Mouse (Mus musculus) liver, postnatal 0 days (tissue): ENCODE data around the gene Sec23b. TPM values are rescaled to one million over a fixed set of nuclear protein-coding genes. Genes with fewer than 3 reads are reported as not detected.
A peak's percentile ranks its signal among the peaks of the same experiment; 100 is the strongest.

Experiments used
- ATAC-seq: fragments of 200-750 bp; cut with Nextera tagmentation; 2 replicates; pipeline ENCODE4 v1.8.0; 2017; ENCODE audit warnings: mild to moderate bottlenecking, moderate library complexity
- DNase-seq: peaks from one replicate; pipeline ENCODE4 v3.0.0-alpha.2; 2016
- H3K27ac ChIP-seq: fragments of 300-500 bp; sonication (generic); 2 replicates; pipeline ENCODE4 v1.5.1; 2014; ENCODE audit warnings: antibody characterized with exemption, moderate library complexity, mild to moderate bottlenecking, low read depth
- H3K27me3 ChIP-seq: fragments of 300-500 bp; sonication (generic); 2 replicates; pipeline ENCODE4 v1.6.1; 2014; ENCODE audit warnings: low read length, control low read depth, mixed read lengths; ENCODE audit not compliant: insufficient read depth
- H3K36me3 ChIP-seq: fragments of 300-500 bp; sonication (generic); replicated peaks from 2 replicates; pipeline ENCODE4 v1.6.1; 2014; ENCODE audit warnings: mild to moderate bottlenecking, control low read depth, low read length, moderate library complexity, mixed read lengths; ENCODE audit not compliant: insufficient read depth
- H3K4me1 ChIP-seq: fragments of 300-500 bp; sonication (generic); 2 replicates; pipeline ENCODE4 v1.6.1; 2014; ENCODE audit warnings: antibody characterized with exemption, mild to moderate bottlenecking, control low read depth; ENCODE audit not compliant: insufficient read depth
- H3K4me2 ChIP-seq: fragments of 300-500 bp; sonication (generic); 2 replicates; pipeline ENCODE4 v1.6.1; 2014; ENCODE audit warnings: low read depth, mild to moderate bottlenecking, low read length, moderate library complexity, mixed read lengths
- H3K4me3 ChIP-seq: fragments of 300-500 bp; sonication (generic); 2 replicates; pipeline ENCODE4 v1.5.1; 2014; ENCODE audit warnings: low read depth, low read length
- H3K9ac ChIP-seq: fragments of 300-500 bp; sonication (generic); replicated peaks from 2 replicates; pipeline ENCODE4 v1.6.1; 2014; ENCODE audit warnings: mild to moderate bottlenecking, moderate library complexity
- H3K9me3 ChIP-seq: fragments of 300-500 bp; sonication (generic); 2 replicates; pipeline ENCODE4 v1.6.1; 2016; ENCODE audit warnings: mild to moderate bottlenecking, control low read depth, low read length, mixed read lengths
- CTCF ChIP-seq: sonication (generic); IDR thresholded peaks from 2 replicates; pipeline ENCODE4 v1.5.1; 2016; ENCODE audit warnings: antibody characterized with exemption, low read depth
- EP300 ChIP-seq: IDR thresholded peaks from 2 replicates; pipeline ENCODE4 v1.6.1; 2016; ENCODE audit warnings: antibody characterized with exemption, low read depth, mild to moderate bottlenecking
- WGBS: fragments of 180-500 bp; shearing (Covaris S2); extraction: QIAGEN DNeasy Blood & Tissue Kit; methylation state at CpG from one replicate; pipeline ENCODE4 v1.1.7; 2014; ENCODE audit not compliant: insufficient replicate concordance; 5-methylcytosine and 5-hydroxymethylcytosine counted together
- polyA plus RNA-seq: library from polyadenylated mRNA; unstranded; fragments of >200 nt; fragmentation: Nextera tagmentation; extraction: Ambion mirVana; gene quantifications from 2 replicates; pipeline ENCODE4 v1.2.1, GENCODE M21; 2015

Gene Sec23b
- polyA plus RNA-seq, 1 experiment from 2014 or later: 30.9 TPM

- DNase-seq (no peak), ATAC-seq (no peak)
- Histone ChIP-seq H3K4me1 (peaks cover 14% of the 10 kb centered on the region), H3K4me2 (no peak overlapping the region), H3K36me3 (no peaks in the 10 kb centered on the region), H3K4me3 (no peak overlapping the region), H3K27ac (no peak overlapping the region), H3K9ac (no peak overlapping the region), H3K27me3 (no peaks in the 10 kb centered on the region), H3K9me3 (no peaks in the 10 kb centered on the region)
- no peak for TF ChIP-seq CTCF
- TF ChIP-seq EP300: no peak
- 55% methylated on average over 2 of the region's 2 CpGs for WGBS
Observed at GRCm38 (mm10) chr2:144598006-144598405, 42.0 kb downstream of the Sec23b start.

- DNase-seq (peak; percentile 92), ATAC-seq (peak; percentile 98)
- Histone ChIP-seq H3K9ac (peak within 1 kb of the TSS; percentile 81), H3K4me1 (peaks cover 7% of the 10 kb centered on the region), H3K4me3 (peak within 1 kb of the TSS; percentile 76), H3K9me3 (no peaks in the 10 kb centered on the region), H3K27ac (peak within 1 kb of the TSS; percentile 62; the same call in 1 of the 2 replicates), H3K4me2 (peak within 1 kb of the TSS; percentile 94), H3K27me3 (no peaks in the 10 kb centered on the region), H3K36me3 (no peaks in the 10 kb centered on the region)
- TF ChIP-seq CTCF (peak; percentile 94), EP300 (no peak)
- 2% methylated on average over 50 of the region's 50 CpGs for WGBS
Observed at GRCm38 (mm10) chr2:144599831-144600687, 44.0 kb downstream of the Sec23b start, which contains the start of gene Dtd1. Gene Dtd1, plus strand, starts transcription at chr2:144599897.

GRCm38 (mm10) chr2:144601576-144601975, 45.5 kb downstream of the Sec23b start:
- 78% methylated on average over 1 of the region's 1 CpGs for WGBS

GRCm38 (mm10) chr2:144613956-144614355, 57.9 kb downstream of the Sec23b start:
- no peaks in the 10 kb centered on the region for H3K9me3 ChIP-seq
- TF ChIP-seq EP300 (no peak), CTCF (no peak)
- H3K9ac ChIP-seq: no peak overlapping the region
- H3K4me3 ChIP-seq: no peak overlapping the region
- no peaks in the 10 kb centered on the region for H3K36me3 ChIP-seq
- no peaks in the 10 kb centered on the region for H3K27me3 ChIP-seq
- WGBS: 86% methylated on average over 6 of the region's 6 CpGs
- ATAC-seq (no peak), DNase-seq (peak; percentile 3)
- H3K27ac ChIP-seq: no peak overlapping the region
- no peaks in the 10 kb centered on the region for H3K4me1 ChIP-seq
- no peak overlapping the region for H3K4me2 ChIP-seq

More at GRCm38 (mm10) chr2:144601576-144601975, 45.5 kb downstream of the Sec23b start:
- no peak overlapping the region for H3K9ac ChIP-seq
- no peak overlapping the region for H3K4me2 ChIP-seq
- ATAC-seq (no peak), DNase-seq (no peak)
- H3K4me3 ChIP-seq: no peak overlapping the region
- no peaks in the 10 kb centered on the region for H3K27me3 ChIP-seq
- peaks cover 7% of the 10 kb centered on the region for H3K4me1 ChIP-seq
- no peaks in the 10 kb centered on the region for H3K9me3 ChIP-seq
- TF ChIP-seq CTCF (no peak), EP300 (no peak)
- H3K36me3 ChIP-seq: no peaks in the 10 kb centered on the region
- H3K27ac ChIP-seq: no peak overlapping the region

- 68% methylated on average over 16 of the region's 16 CpGs for WGBS
- Histone ChIP-seq H3K4me2 (no peak overlapping the region), H3K27me3 (no peaks in the 10 kb centered on the region), H3K27ac (no peak overlapping the region), H3K9ac (no peak overlapping the region), H3K9me3 (no peaks in the 10 kb centered on the region), H3K36me3 (no peaks in the 10 kb centered on the region), H3K4me3 (no peak overlapping the region), H3K4me1 (no peaks in the 10 kb centered on the region)
- ATAC-seq (no peak), DNase-seq (peak; percentile 9)
- TF ChIP-seq EP300 (no peak), CTCF (no peak)
Observed at GRCm38 (mm10) chr2:144617074-144617874, 61.2 kb downstream of the Sec23b start.

GRCm38 (mm10) chr2:144621491-144621890, 65.5 kb downstream of the Sec23b start:
- no peaks in the 10 kb centered on the region for H3K4me1 ChIP-seq
- ATAC-seq (no peak), DNase-seq (peak; percentile 6)
- TF ChIP-seq EP300: no peak
- H3K9ac ChIP-seq: no peak overlapping the region
- H3K9me3 ChIP-seq: no peaks in the 10 kb centered on the region
- 83% methylated on average over 6 of the region's 6 CpGs for WGBS
- no peak overlapping the region for H3K27ac ChIP-seq
- H3K27me3 ChIP-seq: no peaks in the 10 kb centered on the region
- H3K36me3 ChIP-seq: no peaks in the 10 kb centered on the region
- no peak overlapping the region for H3K4me3 ChIP-seq
- no peak overlapping the region for H3K4me2 ChIP-seq
